Mouse (Mus musculus): ENCODE results near the gene Tspo.

The Tspo gene

DNA sequence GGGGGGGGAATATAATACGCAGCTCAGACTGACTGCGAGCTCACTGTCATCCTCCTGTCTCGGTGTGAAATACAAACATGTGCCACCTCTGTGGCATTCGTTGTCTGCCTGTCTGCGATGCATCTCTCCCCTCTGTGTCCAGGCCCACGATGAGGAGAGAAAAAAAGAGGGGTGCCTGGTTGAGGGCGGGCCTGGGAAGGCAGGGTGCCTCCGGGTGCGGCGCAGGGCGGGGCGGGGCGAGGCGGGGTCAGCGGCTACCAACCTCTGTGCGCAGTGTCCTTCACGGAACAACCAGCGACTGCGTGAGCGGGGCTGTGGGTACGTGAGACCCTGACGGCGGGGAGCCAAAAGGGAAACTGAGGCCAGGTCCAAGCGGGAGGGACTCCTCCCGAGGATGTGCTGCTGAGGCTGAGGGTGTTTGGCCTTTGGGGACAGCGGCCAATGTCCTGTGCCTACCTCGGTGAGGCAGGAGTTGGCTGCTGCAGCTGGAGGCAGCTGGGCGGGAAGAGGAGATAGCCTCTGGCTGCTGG, at the start of gene Tspo, which contains the start of gene Mcat:
TSS of gene Tspo (plus strand) at position 266 of the 530 bp plus-strand sequence.
TSS of gene Mcat (minus strand) at position 461 of the 530 bp plus-strand sequence.
- DNase-seq (ENCODE audit: low read depth, low spot score): no peak

DNA sequence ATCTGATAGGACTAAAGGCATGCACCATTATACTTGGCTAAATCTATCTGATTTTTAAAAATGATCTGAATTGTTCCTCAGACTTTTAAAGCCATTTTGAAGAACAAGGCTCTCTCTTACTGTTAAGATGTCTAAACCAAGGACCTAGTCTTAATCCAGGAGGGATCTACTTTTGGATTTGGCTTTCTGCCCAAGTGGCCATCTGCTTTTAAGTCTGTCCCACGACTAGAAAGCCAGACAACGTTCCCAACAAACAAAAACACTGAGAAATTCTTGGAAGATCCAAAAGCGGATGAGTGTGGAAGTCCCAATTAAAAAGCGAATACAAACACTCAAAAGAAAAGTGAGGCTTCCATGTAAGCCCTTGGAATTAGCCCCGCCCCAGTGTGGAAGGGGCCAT, 48.4 kb upstream of the Tspo start:
- DNase-seq (ENCODE audit: low read depth, low spot score): no peak

DNA sequence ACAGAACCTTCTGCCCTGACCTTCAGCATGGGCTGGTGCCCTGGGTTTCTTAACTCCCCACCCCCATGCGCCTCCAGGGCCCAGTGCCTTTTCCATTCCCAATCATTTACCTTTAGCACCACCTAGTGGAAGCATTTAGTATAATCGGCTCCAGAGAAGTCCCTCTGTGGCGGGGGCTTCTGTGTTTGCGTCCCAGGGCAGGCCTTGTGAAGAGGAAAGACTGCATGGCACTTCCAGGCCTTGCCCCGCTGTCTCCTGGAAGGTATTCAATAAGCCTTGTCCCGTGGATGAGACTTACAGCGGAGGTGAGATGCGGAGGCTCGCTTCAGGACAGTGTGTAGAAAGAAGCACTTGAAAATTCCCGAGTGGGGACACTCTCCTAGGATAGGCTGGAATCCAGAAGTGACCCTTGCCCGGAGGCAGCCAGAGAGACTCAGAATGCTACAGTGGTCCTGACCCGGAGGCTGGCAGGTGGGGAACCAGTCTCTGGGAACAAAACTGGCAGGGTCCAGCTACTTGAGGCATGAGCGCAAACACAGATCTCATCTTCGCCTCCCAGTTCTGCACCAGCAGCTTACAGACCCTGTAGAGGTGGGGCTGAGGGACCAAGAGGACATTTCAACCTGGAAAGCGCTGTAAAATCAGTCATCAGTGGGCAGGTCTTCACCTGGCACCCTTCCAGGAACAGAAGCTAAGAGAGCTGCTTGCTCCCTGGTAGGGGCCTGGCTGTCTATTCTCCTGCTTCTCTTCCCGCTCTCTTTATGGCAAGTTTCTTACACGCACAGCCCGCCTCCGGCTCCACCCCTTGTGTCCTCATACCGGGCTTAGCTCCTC, 45.0 kb upstream of the Tspo start:
- DNase-seq (ENCODE audit: low read depth, low spot score): peak; percentile 84

DNA sequence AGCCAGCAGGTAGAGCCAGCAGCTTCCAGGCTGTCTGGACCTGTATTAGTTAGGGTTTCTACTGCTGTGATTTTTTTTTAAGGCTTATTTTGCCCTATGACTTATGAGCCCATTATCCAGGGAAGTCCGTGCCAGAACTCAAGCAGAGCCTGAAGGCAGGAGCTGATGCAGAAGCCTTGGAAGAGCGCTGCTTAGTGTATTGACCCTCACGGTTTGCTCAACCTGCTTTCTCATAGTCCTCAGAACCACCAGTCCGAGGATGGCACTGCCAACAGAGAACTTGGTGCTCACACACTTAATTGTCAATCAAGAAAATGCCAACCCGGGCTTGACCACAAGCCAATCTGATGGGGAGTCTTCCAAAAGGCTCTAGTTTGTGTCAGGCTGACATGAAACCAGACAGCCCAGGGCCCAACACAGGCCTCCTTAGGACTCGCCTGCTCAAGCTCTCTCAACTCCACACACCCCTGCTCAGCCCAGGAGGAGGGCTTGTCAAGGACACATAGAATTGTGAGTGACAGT, 42.5 kb upstream of the Tspo start:
- DNase-seq (ENCODE audit: low read depth, low spot score): no peak

DNA sequence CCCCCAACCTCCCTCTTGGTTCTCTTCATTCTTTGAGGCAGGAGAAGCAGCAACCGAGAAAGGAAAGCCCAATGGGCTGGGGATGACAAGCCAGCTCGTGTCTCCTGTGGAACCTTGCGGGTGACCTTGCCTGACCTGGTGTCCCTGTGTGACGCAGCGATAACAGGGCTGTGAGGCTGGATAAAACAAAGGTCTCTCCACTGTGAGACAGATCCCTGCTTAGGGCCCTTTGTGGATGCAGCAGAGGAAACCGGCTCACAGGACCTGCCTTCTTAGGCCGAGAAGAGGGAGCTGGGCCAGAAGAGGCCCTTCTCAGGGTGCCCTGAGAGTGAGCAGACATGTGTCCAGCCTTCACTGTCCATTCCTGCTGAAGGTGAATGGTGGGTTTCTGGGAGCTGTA, 40.2 kb upstream of the Tspo start:
- DNase-seq (ENCODE audit: low read depth, low spot score): no peak

DNA sequence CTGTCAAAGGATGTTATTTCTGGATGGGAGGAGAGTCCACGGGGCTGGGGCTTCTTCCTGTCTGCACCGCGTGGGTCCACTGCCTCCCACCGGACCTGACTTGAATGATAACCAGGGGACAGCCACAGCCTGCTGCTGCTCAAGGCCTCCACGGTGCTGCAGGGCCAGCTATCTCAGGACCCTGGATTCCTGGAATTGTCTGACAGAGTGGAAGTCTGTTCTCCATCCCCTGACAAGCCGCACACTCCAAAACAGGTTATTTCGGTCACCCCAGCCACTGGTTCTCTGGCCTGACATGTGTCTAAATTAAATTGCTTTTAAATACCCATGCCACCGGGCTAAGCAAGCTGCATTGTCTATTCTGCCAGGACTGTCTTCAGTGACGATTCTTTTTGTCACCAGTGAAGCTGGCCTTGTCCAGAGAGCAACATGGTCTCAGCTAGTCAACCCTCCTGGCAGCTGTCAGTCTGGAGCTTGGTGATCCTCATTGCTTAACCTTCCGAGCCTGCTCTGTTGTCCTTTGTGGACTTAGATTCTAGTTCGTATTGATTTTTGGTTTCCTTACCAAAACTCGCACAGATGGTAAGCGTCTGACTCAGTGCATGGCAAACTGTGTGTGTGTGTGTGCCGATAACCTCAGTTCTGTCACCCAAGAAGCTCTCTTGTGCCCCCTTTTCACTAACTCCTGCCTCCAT, 39.6 kb upstream of the Tspo start:
- DNase-seq (ENCODE audit: low read depth, low spot score): no peak

DNA sequence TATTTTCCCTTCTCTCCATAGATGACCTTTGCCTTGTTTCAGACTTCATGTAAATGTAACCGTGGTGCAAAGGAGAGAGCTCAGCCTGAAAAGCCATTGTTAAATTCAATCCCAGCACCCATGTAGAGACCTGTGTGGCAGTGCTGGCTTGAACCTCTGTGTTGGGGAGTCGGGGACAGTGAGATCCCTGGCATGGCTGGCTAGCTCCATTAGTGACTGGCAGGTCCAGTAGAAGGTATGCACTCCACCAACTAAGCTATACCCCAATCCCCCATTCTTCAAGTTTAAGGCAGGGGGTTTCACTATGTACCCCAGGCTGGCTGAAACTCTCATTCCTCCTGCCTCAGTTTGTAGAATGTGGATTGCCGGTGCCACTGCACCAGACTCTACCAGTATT, 39.1 kb upstream of the Tspo start:
- no peak for DNase-seq (ENCODE audit: low read depth, low spot score)

DNA sequence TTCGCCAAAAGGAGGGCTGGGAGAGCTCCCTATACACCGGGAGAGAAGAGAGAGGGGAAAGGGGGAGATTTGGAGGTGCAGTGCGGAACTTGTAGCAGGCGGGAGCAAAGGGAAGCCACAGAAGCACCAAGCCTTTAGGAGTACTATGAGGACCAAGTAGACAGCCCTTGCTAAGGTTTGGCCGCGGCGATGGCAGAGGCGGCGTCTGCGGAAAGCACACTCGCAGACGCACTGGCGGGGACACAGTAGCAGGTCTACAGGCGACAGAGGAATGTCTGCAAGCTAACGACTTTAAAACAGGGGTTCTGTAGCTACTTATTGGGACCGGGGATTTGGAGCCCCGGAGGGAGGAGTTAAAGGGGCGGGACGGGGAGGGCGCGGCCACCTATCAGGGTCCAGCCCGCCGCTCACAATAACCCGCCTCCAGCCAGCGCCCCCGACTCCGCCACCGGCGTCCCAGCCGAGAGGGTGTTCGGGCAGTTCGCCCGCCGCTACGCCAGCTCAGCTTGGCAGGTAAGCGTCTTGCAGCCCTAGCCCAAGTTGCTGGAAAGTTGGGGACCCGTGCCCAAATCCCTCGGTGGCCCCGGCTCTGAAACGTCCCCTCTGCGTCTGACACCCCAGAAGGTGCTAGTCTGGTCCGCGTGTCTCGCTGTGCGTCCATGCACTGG, 36.8 kb upstream of the Tspo start, which contains the start of gene Bik:
TSS of gene Bik (plus strand) at position 439 of the 668 bp plus-strand sequence.
- peak; percentile 52 for DNase-seq (ENCODE audit: low read depth, low spot score)

DNA sequence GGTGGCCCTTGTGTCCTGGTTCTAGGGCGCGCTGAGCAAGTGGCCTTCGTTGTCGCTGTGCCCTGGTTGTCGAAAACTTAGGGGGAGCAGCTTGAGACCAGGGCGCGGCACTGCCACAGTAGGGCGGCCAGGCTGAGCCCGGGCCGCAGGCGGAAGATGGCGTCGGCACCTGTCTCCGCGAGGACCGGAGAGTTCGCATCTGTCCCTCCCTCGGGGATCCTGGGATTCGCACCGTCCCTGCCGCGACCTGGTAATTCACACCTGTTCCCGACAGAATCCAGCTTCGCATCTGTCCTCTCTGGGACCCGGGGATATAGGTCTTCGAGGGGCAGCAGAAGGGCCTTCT, 36.3 kb upstream of the Tspo start:
- no peak for DNase-seq (ENCODE audit: low read depth, low spot score)

DNA sequence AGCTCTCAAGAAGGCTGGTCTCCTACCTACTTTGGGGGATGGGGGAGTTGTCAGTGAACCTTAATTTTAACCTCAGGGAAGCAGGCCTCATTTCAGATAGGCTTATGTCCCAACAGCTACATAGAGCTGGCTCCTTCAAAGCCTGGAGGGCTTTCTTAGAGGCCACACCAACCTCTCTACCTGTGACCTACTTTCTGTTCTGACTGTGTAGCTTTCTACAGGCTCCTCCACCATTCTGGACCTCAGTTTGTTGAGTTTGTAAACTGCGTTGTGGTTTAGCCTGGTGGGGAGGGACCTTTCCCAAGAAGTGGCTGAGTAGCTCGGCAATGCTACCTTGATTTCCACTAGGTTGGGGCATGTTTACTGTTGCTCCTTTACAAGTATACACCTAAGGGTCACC, 35.6 kb upstream of the Tspo start:
- DNase-seq (ENCODE audit: low read depth, low spot score): no peak

DNA sequence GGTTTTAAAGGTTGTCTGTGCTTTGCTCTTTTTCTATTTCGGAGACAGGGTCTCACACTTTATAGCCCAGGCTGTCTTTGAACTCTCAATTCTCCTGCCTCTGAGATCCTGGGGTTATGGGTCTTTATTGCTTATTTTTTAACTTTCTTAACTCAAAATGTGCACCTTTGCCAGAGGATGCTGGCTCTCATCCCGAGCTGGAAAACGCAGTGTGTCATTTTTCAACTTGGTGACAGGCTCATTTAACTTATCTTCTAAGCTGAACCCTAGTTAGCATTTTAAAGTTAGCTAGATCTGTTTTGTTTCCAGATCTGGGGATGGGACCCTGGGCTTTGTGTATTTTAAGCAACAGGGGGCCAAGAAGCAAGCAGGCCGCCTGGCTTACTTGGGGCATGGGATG, 34.5 kb upstream of the Tspo start:
- no peak for DNase-seq (ENCODE audit: low read depth, low spot score)

DNA sequence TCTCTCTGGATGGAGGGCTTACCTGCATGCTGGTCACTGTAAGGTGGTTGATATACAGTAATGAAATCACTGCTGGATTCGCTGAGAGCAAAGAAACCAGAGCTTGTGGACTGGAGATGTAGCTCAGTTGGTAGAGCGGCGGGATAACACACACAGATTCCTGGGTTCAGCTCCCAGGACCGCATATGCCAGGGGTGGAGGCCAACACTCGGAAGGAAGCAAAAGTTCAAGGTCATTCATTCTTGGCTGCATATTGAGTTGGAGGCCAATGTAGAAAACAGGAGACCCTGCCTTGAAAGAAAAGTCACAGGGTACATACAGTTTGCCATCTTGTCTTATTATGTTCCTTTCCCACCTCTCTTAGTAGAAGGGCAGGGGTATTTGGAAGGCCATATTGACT, 33.6 kb upstream of the Tspo start:
- DNase-seq (ENCODE audit: low read depth, low spot score): no peak

DNA sequence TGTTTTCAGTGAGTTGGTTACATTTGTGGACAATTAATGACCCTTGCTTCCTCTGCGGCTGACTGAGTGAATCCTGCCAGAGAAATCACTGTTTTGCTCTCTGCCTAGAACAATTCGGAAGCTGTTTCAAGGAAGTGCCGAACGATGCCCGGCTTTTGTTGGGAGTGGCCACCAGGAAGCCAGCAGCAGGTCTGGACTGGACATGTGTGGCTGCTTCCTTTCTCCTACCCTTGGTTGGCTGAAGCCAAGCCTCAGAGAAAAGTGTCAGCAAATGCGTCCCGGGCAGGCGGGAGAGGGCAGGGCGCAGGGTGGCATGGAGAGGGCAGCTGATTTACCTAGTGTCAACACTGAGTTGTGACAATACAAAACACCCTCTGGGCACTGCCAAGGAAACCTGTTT, 33.2 kb upstream of the Tspo start:
- DNase-seq (ENCODE audit: low read depth, low spot score): no peak

DNA sequence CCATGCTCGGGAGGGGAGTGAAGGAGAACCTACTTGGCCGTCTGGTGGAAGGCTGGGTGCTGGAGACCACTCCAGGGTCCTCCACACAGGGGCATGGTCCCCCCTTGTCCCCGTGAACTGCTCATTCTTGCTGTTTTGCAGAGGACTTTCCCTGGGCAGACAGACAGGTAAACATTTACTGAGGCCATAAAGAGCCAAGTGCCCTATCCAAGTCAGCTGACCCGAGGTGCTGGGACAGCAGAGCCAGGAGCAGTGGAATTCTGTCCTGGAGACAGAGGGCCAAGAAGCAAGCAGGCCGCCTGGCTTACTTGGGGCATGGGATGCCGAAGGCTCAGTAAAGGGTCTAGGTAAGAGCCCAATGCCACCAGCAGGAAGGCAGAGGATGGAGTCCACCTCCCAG, 32.7 kb upstream of the Tspo start:
- no peak for DNase-seq (ENCODE audit: low read depth, low spot score)

DNA sequence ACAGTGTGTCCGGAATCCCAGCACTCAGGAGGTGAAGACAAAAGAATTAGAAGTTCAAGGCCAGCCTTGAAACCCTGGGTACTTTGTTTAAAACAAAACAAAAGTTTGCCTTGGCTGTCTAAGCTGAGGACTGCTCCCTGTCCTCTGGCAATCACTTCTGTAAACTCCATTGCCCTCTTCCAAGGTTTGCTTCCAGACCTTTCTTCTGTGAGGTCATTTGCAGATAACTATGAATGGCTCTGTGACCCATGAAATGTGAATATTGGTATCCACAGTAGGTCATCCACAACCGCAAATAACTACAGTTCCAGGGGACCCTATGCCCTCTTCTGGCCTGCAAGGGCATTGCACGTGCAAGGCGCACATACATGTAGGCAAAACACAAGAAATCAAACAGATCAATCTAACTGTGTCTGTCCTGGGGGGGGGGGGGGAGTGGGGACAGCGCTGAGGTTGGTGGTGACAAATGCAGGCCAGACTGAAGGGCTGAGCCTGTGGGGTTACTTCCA, 31.4 kb upstream of the Tspo start:
- no peak for DNase-seq (ENCODE audit: low read depth, low spot score)

DNA sequence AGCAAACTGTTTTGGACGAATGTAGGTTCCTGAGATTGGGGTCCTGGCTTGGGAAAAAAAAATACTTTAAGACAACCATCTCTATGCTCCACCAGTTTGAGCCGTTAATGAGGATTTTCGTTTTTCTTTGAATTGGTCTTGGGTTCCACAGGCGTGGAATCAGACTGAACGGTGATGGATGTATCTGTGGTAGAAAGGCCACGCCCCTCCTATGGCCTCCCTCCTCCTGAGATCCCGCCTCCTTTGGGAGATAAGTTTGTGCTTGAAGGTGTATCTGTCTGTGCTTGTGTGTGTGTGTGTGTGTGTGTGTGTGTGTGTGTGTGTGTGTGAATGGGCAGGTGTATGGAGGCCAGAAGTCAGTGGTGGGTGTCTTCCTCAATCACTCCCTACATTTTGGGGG, 30.8 kb upstream of the Tspo start:
- DNase-seq (ENCODE audit: low read depth, low spot score): no peak

DNA sequence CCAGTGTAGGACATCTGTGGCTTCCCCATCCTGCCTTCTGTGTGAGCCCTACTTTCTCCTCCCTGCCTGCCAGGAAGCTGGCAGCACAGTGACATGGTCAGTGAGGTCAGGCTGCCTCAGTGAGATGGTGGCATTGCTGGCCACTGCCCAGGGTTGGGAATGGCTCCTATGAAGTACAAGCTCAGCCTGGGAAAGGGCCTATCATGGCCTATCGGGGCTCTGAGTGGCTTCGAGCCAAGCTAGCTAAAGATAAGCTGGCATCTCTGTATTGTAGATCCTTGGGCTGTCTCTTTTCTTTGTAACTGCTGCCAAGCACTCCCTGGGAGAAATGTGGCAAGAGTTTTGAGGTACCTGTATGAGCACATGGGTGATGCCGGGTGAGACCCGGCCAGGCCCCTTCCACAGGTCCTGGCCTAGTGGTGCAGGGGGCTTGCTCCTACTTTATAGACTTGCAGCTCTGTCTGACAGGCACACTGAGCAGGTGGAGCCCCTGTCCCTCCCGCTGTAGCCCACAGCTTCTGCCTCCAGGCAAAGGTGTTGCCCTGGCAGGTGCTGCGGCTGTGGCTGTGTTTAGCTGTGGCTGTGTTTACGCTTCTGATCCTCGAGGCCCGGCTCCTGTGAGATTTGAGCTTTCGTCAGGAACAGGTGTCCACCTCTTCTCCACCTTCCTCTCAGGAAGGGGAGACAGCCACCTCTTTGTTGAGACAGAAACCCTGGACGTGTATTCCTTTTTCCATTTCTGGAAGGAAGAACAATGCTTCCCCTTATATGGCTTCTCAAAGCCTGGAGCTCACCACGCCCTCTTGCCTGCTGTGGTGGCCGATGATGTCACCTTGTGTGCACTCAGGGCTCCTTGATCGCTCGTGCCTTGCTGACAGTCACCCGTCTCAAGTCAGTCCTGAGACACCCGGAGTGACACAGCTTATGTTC, 28.2 kb upstream of the Tspo start:
- DNase-seq (ENCODE audit: low read depth, low spot score): no peak

DNA sequence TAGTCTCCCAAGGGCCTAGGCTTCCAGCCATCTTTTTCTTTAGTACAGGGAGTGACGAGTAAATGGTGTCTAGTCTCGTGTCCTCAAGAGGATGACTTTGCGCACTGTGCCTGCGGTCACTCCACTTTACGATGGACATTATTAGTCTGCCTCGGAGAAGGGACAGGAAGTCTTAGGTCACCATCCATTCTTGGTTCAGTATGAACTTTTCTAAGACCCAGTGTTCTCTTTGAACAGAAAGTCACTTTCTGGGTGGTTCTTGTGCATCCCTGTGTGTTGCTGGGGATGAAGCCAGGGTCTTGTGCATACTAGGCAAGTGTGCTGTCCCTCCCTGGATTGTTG, 27.5 kb upstream of the Tspo start:
- DNase-seq (ENCODE audit: low read depth, low spot score): no peak

DNA sequence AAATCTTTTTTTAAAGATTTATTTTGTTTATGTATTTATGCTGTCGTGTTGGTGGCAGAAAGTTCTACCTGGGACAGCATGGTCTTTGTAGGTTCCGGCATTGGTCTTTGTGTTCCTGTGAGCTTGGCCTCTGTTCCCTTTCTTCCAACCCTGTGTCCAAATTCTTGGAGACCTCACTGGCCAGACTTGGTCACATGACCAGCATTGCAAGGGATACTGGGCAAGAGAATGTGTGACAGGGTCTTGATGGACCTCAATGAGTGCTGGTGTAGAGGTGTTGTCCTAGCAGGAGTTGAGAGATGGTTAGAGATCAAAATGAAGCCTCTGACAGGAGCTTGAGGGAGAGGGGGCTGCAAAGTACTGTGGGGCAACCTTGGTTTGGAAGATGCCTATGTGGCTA, 24.5 kb upstream of the Tspo start:
- DNase-seq (ENCODE audit: low read depth, low spot score): no peak

DNA sequence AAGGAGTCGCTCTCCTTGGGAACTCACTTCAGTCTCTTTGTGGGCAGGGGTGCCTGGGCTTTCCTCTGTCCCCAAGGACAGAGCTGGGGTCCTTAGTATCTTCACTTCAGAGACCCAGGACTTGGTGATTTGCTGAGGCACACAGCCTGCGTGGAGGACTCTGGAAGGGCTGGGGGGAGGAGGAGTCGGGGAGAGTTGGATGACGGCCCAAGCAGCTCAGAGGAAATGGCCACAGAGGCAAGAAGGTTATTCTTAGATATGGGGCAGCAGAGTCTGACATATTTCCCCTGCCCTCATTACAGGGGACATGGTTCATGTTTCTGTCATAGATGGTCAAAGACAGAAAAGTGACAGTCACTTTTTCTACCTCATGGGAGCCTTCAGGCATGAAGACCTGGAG, 23.5 kb upstream of the Tspo start:
- DNase-seq (ENCODE audit: low read depth, low spot score): no peak

All from forelimb bud, embryonic 11.5 days (tissue).